Mouse (Mus musculus): ENCODE data around the gene Cdk4. TPM values are rescaled to one million over a fixed set of nuclear protein-coding genes. Genes with fewer than 3 reads are reported as not detected.

The Cdk4 gene
- 2,945 and 3,022 TPM in 2 replicates for polyA plus RNA-seq (2014; fragmentation: Nextera tagmentation; extraction: Ambion mirVana)

DNA sequence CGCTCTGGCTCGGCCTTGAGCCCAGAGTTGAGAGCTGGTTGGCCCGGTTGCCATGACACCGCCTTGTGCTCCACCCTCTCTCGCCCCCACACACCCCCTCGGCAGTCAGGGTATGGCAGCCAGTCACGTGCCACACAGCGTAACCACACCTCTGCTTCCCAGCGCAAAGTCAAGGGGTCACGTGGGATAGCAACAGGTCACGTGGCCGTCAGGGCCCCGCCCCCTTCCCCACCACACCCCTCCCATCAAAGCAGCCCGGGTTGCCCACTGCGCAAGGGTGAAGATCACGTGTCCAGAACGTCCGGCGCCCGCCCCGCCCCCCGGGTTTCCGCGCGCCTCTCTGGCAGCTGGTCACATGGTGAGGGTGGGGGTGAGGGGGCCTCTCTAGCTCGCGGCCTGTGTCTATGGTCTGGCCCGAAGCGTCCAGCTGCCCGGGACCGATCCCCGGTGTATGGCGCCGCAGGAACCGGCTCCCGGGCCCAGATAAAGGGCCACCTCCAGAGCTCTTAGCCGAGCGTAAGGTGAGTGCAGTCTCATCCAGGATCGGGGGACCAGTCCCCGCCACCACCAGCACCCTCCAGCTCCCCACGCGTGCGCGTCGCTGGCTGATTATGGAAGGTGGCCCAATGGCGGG lies at the start of gene Cdk4:
Cdk4 (plus strand) TSS at position 296 of the 634 bp plus-strand sequence.
- ATAC-seq (replicated peaks; ENCODE audit: low FRiP score) (peak; percentile 92), DNase-seq (ENCODE audit: low spot score) (peak; percentile 100)
- 0% methylated on average over 46 of the region's 46 CpGs for WGBS
- H3K27ac ChIP-seq (ENCODE audit: low read depth, low read length) = peak within 1 kb of the TSS; percentile 84
- no peaks in the 10 kb centered on the region for H3K27me3 ChIP-seq (ENCODE audit: control insufficient read depth, insufficient read depth, low read length)
- H3K9ac ChIP-seq (ENCODE audit: low read length) = peak within 1 kb of the TSS; percentile 99
- peak within 1 kb of the TSS; percentile 86 for H3K4me2 ChIP-seq (ENCODE audit: low read depth, low read length, severe bottlenecking)
- peak within 1 kb of the TSS; percentile 88 for H3K4me3 ChIP-seq (ENCODE audit: low read depth, low read length)
- no peaks in the 10 kb centered on the region for H3K9me3 ChIP-seq (ENCODE audit: control insufficient read depth, low read length)
- peaks cover 8% of the 10 kb centered on the region; the same call in 1 of the 2 replicates for H3K4me1 ChIP-seq (replicated peaks; ENCODE audit: control insufficient read depth, insufficient read depth, low read length)
- peaks cover 31% of the 10 kb centered on the region for H3K36me3 ChIP-seq (ENCODE audit: control insufficient read depth, insufficient read depth, low read length)

DNA sequence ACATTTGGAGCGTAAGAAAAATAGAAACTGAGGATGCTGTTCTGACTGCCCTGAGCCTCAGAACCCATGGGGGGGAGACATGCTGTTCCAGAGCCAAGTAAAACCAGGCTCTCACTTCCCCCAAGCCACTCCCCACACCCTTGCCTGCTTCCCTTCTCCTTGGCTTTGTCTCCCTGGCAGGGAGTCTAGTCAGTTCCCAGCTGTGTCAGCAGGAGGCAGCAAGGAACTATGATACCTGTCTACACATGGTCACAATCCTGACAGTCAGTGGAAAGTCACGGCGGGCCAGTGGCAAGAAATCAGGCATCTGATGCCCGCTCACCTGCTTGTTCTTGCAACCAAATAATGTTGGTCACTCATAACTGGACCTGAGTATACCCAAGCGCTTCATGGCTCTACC lies 46.8 kb upstream of the Cdk4 start:
- 64% methylated on average over 5 of the region's 5 CpGs for WGBS
- no peak overlapping the region for H3K27ac ChIP-seq (ENCODE audit: low read depth, low read length)
- no peaks in the 10 kb centered on the region for H3K27me3 ChIP-seq (ENCODE audit: control insufficient read depth, insufficient read depth, low read length)
- H3K9ac ChIP-seq (ENCODE audit: low read length) = no peak overlapping the region
- no peaks in the 10 kb centered on the region for H3K36me3 ChIP-seq (ENCODE audit: control insufficient read depth, insufficient read depth, low read length)
- no peaks in the 10 kb centered on the region for H3K9me3 ChIP-seq (ENCODE audit: control insufficient read depth, low read length)
- H3K4me3 ChIP-seq (ENCODE audit: low read depth, low read length) = no peak overlapping the region
- ATAC-seq (replicated peaks; ENCODE audit: low FRiP score) = no peak
- no peak overlapping the region for H3K4me2 ChIP-seq (ENCODE audit: low read depth, low read length, severe bottlenecking)
- DNase-seq (ENCODE audit: low spot score) = no peak
- no peaks in the 10 kb centered on the region for H3K4me1 ChIP-seq (replicated peaks; ENCODE audit: control insufficient read depth, insufficient read depth, low read length)

GRCm38 (mm10) chr10:127017071-127017470 lies 46.3 kb upstream of the Cdk4 start:
- Histone ChIP-seq H3K36me3 (ENCODE audit: control insufficient read depth, insufficient read depth, low read length) (no peaks in the 10 kb centered on the region; the same call in 1 of the 2 replicates), H3K4me3 (ENCODE audit: low read depth, low read length) (no peak overlapping the region), H3K4me2 (ENCODE audit: low read depth, low read length, severe bottlenecking) (no peak overlapping the region), H3K9ac (ENCODE audit: low read length) (no peak overlapping the region), H3K9me3 (ENCODE audit: control insufficient read depth, low read length) (no peaks in the 10 kb centered on the region), H3K4me1 (replicated peaks; ENCODE audit: control insufficient read depth, insufficient read depth, low read length) (no peaks in the 10 kb centered on the region), H3K27ac (ENCODE audit: low read depth, low read length) (no peak overlapping the region), H3K27me3 (ENCODE audit: control insufficient read depth, insufficient read depth, low read length) (no peaks in the 10 kb centered on the region)
- 30% methylated on average over 2 of the region's 2 CpGs for WGBS
- ATAC-seq (replicated peaks; ENCODE audit: low FRiP score) (no peak), DNase-seq (ENCODE audit: low spot score) (no peak)

GRCm38 (mm10) chr10:127018422-127018821 lies 44.9 kb upstream of the Cdk4 start:
- Histone ChIP-seq H3K36me3 (ENCODE audit: control insufficient read depth, insufficient read depth, low read length) (no peaks in the 10 kb centered on the region; the same call in 1 of the 2 replicates), H3K4me1 (replicated peaks; ENCODE audit: control insufficient read depth, insufficient read depth, low read length) (no peaks in the 10 kb centered on the region), H3K27ac (ENCODE audit: low read depth, low read length) (no peak overlapping the region), H3K4me3 (ENCODE audit: low read depth, low read length) (no peak overlapping the region), H3K27me3 (ENCODE audit: control insufficient read depth, insufficient read depth, low read length) (no peaks in the 10 kb centered on the region), H3K9me3 (ENCODE audit: control insufficient read depth, low read length) (no peaks in the 10 kb centered on the region), H3K4me2 (ENCODE audit: low read depth, low read length, severe bottlenecking) (no peak overlapping the region), H3K9ac (ENCODE audit: low read length) (no peak overlapping the region)
- WGBS = 81% methylated on average over 16 of the region's 16 CpGs
- DNase-seq (ENCODE audit: low spot score) (no peak), ATAC-seq (replicated peaks; ENCODE audit: low FRiP score) (no peak)

DNA sequence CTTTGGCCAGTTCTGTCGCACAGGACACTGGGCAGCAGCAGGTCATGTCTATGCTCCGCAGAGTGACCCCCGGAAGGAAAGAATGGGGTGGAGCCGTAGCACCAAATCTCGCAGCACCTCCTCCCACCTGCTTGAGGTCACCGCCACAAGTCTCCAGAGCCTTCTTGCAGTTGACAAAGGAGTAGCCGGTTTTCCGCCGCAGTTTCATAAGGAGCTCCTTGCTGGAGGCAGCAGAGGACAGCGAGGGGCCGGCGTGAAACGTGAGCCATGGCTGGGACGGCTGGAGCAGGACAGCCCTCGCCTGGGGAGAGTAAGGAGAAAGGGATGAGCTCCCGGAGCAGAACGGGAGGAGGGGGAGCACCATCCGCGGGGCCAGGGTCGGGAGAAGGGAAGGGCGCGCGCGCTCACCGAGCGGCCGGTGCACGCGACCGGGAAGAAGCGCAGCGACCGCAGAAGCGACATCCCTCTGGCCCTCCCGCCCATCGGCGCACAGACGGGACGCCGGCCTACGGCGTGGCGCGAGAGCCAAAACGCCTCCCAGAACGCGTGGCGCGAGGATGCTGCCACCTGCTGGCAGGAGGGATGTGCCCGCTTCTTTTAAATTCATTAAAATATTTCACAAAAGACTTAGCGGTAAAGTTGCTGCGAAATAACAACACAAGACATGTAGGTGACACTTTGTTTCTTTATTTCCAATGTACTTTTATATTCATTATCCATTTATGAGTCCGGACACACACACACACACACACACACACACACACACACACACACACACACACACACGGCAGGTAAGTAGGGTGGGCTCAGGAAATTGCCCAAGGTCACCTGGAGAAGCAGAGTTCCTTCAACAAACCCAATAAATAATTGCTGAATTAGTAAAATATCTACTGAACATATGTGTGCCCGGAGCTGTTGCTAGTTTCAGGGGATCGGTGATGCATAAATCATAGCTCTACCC lies 32.7 kb upstream of the Cdk4 start, which contains the start of gene Tsfm:
Tsfm (minus strand) TSS at position 505 of the 961 bp plus-strand sequence.
- WGBS = 6% methylated on average over 55 of the region's 56 CpGs
- ATAC-seq (replicated peaks; ENCODE audit: low FRiP score) = peak; percentile 86

GRCm38 (mm10) chr10:127033301-127033741 lies 30.0 kb upstream of the Cdk4 start:
- H3K9ac ChIP-seq (ENCODE audit: low read length) = no peak overlapping the region
- no peak overlapping the region for H3K27ac ChIP-seq (ENCODE audit: low read depth, low read length)
- WGBS = 83% methylated on average over 8 of the region's 8 CpGs
- no peaks in the 10 kb centered on the region for H3K27me3 ChIP-seq (ENCODE audit: control insufficient read depth, insufficient read depth, low read length)
- peaks cover 4% of the 10 kb centered on the region for H3K4me1 ChIP-seq (replicated peaks; ENCODE audit: control insufficient read depth, insufficient read depth, low read length)
- H3K36me3 ChIP-seq (ENCODE audit: control insufficient read depth, insufficient read depth, low read length) = no peaks in the 10 kb centered on the region; the same call in 1 of the 2 replicates
- ATAC-seq (replicated peaks; ENCODE audit: low FRiP score) (no peak), DNase-seq (ENCODE audit: low spot score) (no peak)
- no peak overlapping the region for H3K4me3 ChIP-seq (ENCODE audit: low read depth, low read length)
- no peak overlapping the region for H3K4me2 ChIP-seq (ENCODE audit: low read depth, low read length, severe bottlenecking)
- H3K9me3 ChIP-seq (ENCODE audit: control insufficient read depth, low read length) = no peaks in the 10 kb centered on the region

More for the DNA sequence above, 32.7 kb upstream of the Cdk4 start, which contains the start of gene Tsfm:
- Histone ChIP-seq H3K27me3 (ENCODE audit: control insufficient read depth, insufficient read depth, low read length) (no peaks in the 10 kb centered on the region), H3K9me3 (ENCODE audit: control insufficient read depth, low read length) (no peaks in the 10 kb centered on the region), H3K36me3 (ENCODE audit: control insufficient read depth, insufficient read depth, low read length) (peaks cover 2% of the 10 kb centered on the region; the same call in 1 of the 2 replicates), H3K9ac (ENCODE audit: low read length) (peak within 1 kb of the TSS; percentile 93), H3K4me1 (replicated peaks; ENCODE audit: control insufficient read depth, insufficient read depth, low read length) (peaks cover 4% of the 10 kb centered on the region), H3K4me2 (ENCODE audit: low read depth, low read length, severe bottlenecking) (peak within 1 kb of the TSS; percentile 79), H3K4me3 (ENCODE audit: low read depth, low read length) (peak within 1 kb of the TSS; percentile 59), H3K27ac (ENCODE audit: low read depth, low read length) (peak within 1 kb of the TSS; percentile 66; the same call in 1 of the 2 replicates)
- DNase-seq (ENCODE audit: low spot score) = peak; percentile 94

DNA sequence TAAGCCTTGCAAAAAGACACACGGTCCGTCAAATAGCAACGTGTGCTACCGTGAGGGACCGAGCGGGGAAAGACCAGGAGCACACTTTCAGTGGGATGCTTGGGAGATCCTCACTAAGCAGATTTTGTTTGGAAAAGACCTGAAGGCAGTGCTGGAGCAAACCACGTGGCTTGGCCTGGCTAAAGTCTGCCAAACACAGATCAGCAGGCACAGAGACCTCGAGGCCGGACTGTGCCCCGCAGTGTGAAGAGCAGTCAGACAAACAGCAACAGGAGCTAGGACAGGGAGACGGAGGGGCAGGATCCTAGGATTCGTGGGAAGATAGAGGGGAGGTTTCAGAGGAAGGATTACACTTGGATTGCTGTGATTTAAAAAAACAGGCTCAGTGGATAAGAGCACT lies 27.1 kb upstream of the Cdk4 start:
- WGBS = 84% methylated on average over 12 of the region's 12 CpGs

GRCm38 (mm10) chr10:127037641-127038040 lies 25.7 kb upstream of the Cdk4 start:
- Histone ChIP-seq H3K27ac (ENCODE audit: low read depth, low read length) (no peak overlapping the region), H3K9ac (ENCODE audit: low read length) (no peak overlapping the region), H3K9me3 (ENCODE audit: control insufficient read depth, low read length) (no peaks in the 10 kb centered on the region), H3K4me1 (replicated peaks; ENCODE audit: control insufficient read depth, insufficient read depth, low read length) (no peaks in the 10 kb centered on the region), H3K27me3 (ENCODE audit: control insufficient read depth, insufficient read depth, low read length) (peaks cover 2% of the 10 kb centered on the region; the same call in 1 of the 2 replicates), H3K4me3 (ENCODE audit: low read depth, low read length) (no peak overlapping the region), H3K4me2 (ENCODE audit: low read depth, low read length, severe bottlenecking) (no peak overlapping the region), H3K36me3 (ENCODE audit: control insufficient read depth, insufficient read depth, low read length) (no peaks in the 10 kb centered on the region)
- no peak for ATAC-seq (replicated peaks; ENCODE audit: low FRiP score)
- DNase-seq (ENCODE audit: low spot score) = no peak
- WGBS = 72% methylated on average over 12 of the region's 12 CpGs

More for the DNA sequence above, 27.1 kb upstream of the Cdk4 start:
- Histone ChIP-seq H3K4me1 (replicated peaks; ENCODE audit: control insufficient read depth, insufficient read depth, low read length) (no peaks in the 10 kb centered on the region), H3K4me3 (ENCODE audit: low read depth, low read length) (no peak overlapping the region), H3K27me3 (ENCODE audit: control insufficient read depth, insufficient read depth, low read length) (peaks cover 2% of the 10 kb centered on the region; the same call in 1 of the 2 replicates), H3K9ac (ENCODE audit: low read length) (no peak overlapping the region), H3K9me3 (ENCODE audit: control insufficient read depth, low read length) (no peaks in the 10 kb centered on the region), H3K4me2 (ENCODE audit: low read depth, low read length, severe bottlenecking) (no peak overlapping the region), H3K27ac (ENCODE audit: low read depth, low read length) (no peak overlapping the region), H3K36me3 (ENCODE audit: control insufficient read depth, insufficient read depth, low read length) (no peaks in the 10 kb centered on the region)
- DNase-seq (ENCODE audit: low spot score) (no peak), ATAC-seq (replicated peaks; ENCODE audit: low FRiP score) (no peak)
